Mouse (Mus musculus) adrenal gland, postnatal 36 days (tissue): ENCODE measurements around the gene Zfp408. TPM values are rescaled to one million over a fixed set of nuclear protein-coding genes. Genes with fewer than 3 reads are reported as not detected.
"Not testable (repeated sequence)": the region's sequence is repeated elsewhere in the genome, so short reads cannot be mapped to it uniquely, and the experiment has no call there.

Experiments
- DNase-seq, 2 experiments: peaks; one replicate each; pipeline ENCODE4 v3.0.0; 2021; ENCODE audit warnings: mixed read lengths in 1 of 2
- total RNA-seq, 2 experiments: library from RNA; stranded (reverse); gene quantifications; 2 replicates each; pipeline ENCODE4 v1.2.3; 2021

Gene Zfp408
- total RNA-seq, 2 experiments from 2014 or later = 9.7 to 11.6 TPM

GRCm38 (mm10) chr2:91609370-91609769 lies 40.2 kb downstream of the Zfp408 start:
- not testable (repeated sequence) for DNase-seq

- no peak for DNase-seq
Observed at GRCm38 (mm10) chr2:91602389-91602788, 47.2 kb downstream of the Zfp408 start.

GRCm38 (mm10) chr2:91600475-91600874 lies 49.1 kb downstream of the Zfp408 start:
- no peak for DNase-seq

Other genes with a start within 250 kb of the Zfp408 start
- gene 1110051M20Rik, start 205.1 kb downstream of the Zfp408 start, total RNA-seq = 10 to 100 TPM; 19.3 TPM
- gene Lrp4, start 192.3 kb downstream of the Zfp408 start, total RNA-seq = 1 to 10 TPM; 4.3 to 4.8 TPM
- gene Ckap5, start 123.0 kb downstream of the Zfp408 start, total RNA-seq = 10 to 100 TPM; 46.8 to 47.7 TPM
- gene F2, start 13.4 kb downstream of the Zfp408 start, total RNA-seq = 1 to 10 TPM in 1 of 2 experiments, under 1 TPM in 1; 0.20 to 1.1 TPM
- 10 to 100 TPM; 63.7 to 68.4 TPM for gene Arhgap1, start 69 bp upstream of the Zfp408 start, total RNA-seq
- 10 to 100 TPM; 47.8 to 82.8 TPM for gene Atg13, start 60.8 kb upstream of the Zfp408 start, total RNA-seq
- 10 to 100 TPM in 1 of 2 experiments, 1 to 10 TPM in 1; 9.0 to 14.9 TPM for gene Harbi1, start 61.1 kb upstream of the Zfp408 start, total RNA-seq
- 10 to 100 TPM; 34.4 to 35.5 TPM for gene Ambra1, start 80.3 kb upstream of the Zfp408 start, total RNA-seq